Mouse (Mus musculus) activated CD4-positive, CD25-positive, alpha-beta regulatory T cell, adult 4 months (primary cell): ENCODE results near the gene Wap. TPM values are rescaled to one million over a fixed set of nuclear protein-coding genes. Genes with fewer than 3 reads are reported as not detected.
A peak's percentile ranks its signal among the peaks of the same experiment; 100 is the strongest.

Experiments
- ATAC-seq: one replicate; pipeline ENCODE4 v1.8.0; 2017
- polyA plus RNA-seq, 2 experiments: library from polyadenylated mRNA; unstranded; fragments of 100-300 nt; shearing (Covaris generic); gene quantifications; one replicate each; pipeline ENCODE4 v1.2.1; 2017

Wap gene
- polyA plus RNA-seq, 2 experiments from 2014 or later, result not detected

GRCm38 (mm10) chr11:6626388-6626772, 12.1 kb downstream of the Wap start:
- no peak for ATAC-seq

- peak; percentile 77 for ATAC-seq
These were observed 12.7 kb downstream of the Wap start, which contains the start of gene Tbrg4 for GRCm38 (mm10) chr11:6625478-6626387. TSS of gene Tbrg4 (minus strand) at chr11:6626067.

GRCm38 (mm10) chr11:6624619-6625382, 13.6 kb downstream of the Wap start:
- ATAC-seq, result no peak

- ATAC-seq, result no peak
These were observed 14.7 kb downstream of the Wap start for GRCm38 (mm10) chr11:6623704-6624103.

GRCm38 (mm10) chr11:6615250-6616205, 22.9 kb downstream of the Wap start:
- ATAC-seq, result no peak

- ATAC-seq, result no peak
These were observed 32.7 kb downstream of the Wap start, which contains the start of gene Nacad for GRCm38 (mm10) chr11:6605491-6606399. TSS of gene Nacad (minus strand) at chr11:6606053.

GRCm38 (mm10) chr11:6605021-6605481, 33.4 kb downstream of the Wap start:
- no peak for ATAC-seq

GRCm38 (mm10) chr11:6604604-6604936, 33.9 kb downstream of the Wap start:
- ATAC-seq, result no peak

GRCm38 (mm10) chr11:6603887-6604603, 34.4 kb downstream of the Wap start:
- no peak for ATAC-seq

GRCm38 (mm10) chr11:6603224-6603623, 35.2 kb downstream of the Wap start:
- ATAC-seq, result no peak

GRCm38 (mm10) chr11:6602662-6603061, 35.8 kb downstream of the Wap start:
- ATAC-seq, result no peak

GRCm38 (mm10) chr11:6601649-6602480, 36.6 kb downstream of the Wap start:
- no peak for ATAC-seq

GRCm38 (mm10) chr11:6600284-6600944, 38.0 kb downstream of the Wap start:
- no peak for ATAC-seq

GRCm38 (mm10) chr11:6599831-6600230, 38.6 kb downstream of the Wap start:
- no peak for ATAC-seq

GRCm38 (mm10) chr11:6599011-6599681, 39.3 kb downstream of the Wap start:
- ATAC-seq, result no peak

- ATAC-seq, result no peak
These were observed 40.1 kb downstream of the Wap start for GRCm38 (mm10) chr11:6598191-6598889.

- peak; percentile 34 for ATAC-seq
These were observed 40.9 kb downstream of the Wap start for GRCm38 (mm10) chr11:6597523-6597922.

GRCm38 (mm10) chr11:6596616-6597015, 41.8 kb downstream of the Wap start:
- ATAC-seq, result no peak
